Mouse (Mus musculus) heart, embryonic 11.5 days (tissue): ENCODE measurements around the gene Htt. TPM values are rescaled to one million over a fixed set of nuclear protein-coding genes. Genes with fewer than 3 reads are reported as not detected.
A peak's percentile ranks its signal among the peaks of the same experiment; 100 is the strongest.

ENCODE experiments used
- ATAC-seq: fragments of 200-750 bp; cut with Nextera tagmentation; replicated peaks from 2 replicates; pipeline ENCODE4 v1.8.0; 2017; ENCODE audit warnings: moderate library complexity; ENCODE audit not compliant: insufficient number of reproducible peaks, low FRiP score, low TSS enrichment
- H3K27ac ChIP-seq: fragments of 300-500 bp; sonication (generic); 2 replicates; pipeline ENCODE4 v1.5.1; 2014; ENCODE audit warnings: mild to moderate bottlenecking, low read depth, low read length
- H3K27me3 ChIP-seq: fragments of 300-500 bp; sonication (generic); 2 replicates; pipeline ENCODE4 v1.6.1; 2014; ENCODE audit warnings: mild to moderate bottlenecking, low read length, mixed read lengths; ENCODE audit not compliant: control insufficient read depth, insufficient read depth
- H3K36me3 ChIP-seq: fragments of 300-500 bp; sonication (generic); 2 replicates; pipeline ENCODE4 v1.6.1; 2014; ENCODE audit warnings: mild to moderate bottlenecking, low read length, moderate library complexity, mixed read lengths; ENCODE audit not compliant: control insufficient read depth, insufficient read depth
- H3K4me1 ChIP-seq: fragments of 300-500 bp; sonication (generic); 2 replicates; pipeline ENCODE4 v1.6.1; 2014; ENCODE audit warnings: low read length; ENCODE audit not compliant: control insufficient read depth, insufficient read depth
- H3K4me2 ChIP-seq: fragments of 300-500 bp; sonication (generic); 2 replicates; pipeline ENCODE4 v1.6.1; 2014; ENCODE audit warnings: mild to moderate bottlenecking, moderate library complexity
- H3K4me3 ChIP-seq: fragments of 300-500 bp; sonication (generic); 2 replicates; pipeline ENCODE4 v1.5.1; 2014; ENCODE audit warnings: low read depth, low read length
- H3K9ac ChIP-seq: fragments of 300-500 bp; sonication (generic); 2 replicates; pipeline ENCODE4 v1.6.1; 2014; ENCODE audit warnings: mild to moderate bottlenecking, low read depth, low read length, moderate library complexity
- H3K9me3 ChIP-seq: fragments of 300-500 bp; sonication (generic); replicated peaks from 2 replicates; pipeline ENCODE4 v1.6.1; 2016; ENCODE audit warnings: low read length; ENCODE audit not compliant: control insufficient read depth
- WGBS: fragments of 180-500 bp; shearing (Covaris S2); extraction: QIAGEN DNeasy Blood & Tissue Kit; methylation state at CpG from one replicate; pipeline ENCODE4 v1.1.7; 2014; ENCODE audit not compliant: insufficient replicate concordance; 5-methylcytosine and 5-hydroxymethylcytosine counted together
- polyA plus RNA-seq: library from polyadenylated mRNA; unstranded; fragments of >200 nt; fragmentation: Nextera tagmentation; extraction: Ambion mirVana; gene quantifications from 2 replicates; pipeline ENCODE4 v1.2.1, GENCODE M21; 2014

The Htt gene
- polyA plus RNA-seq, 1 experiment from 2014 or later: 15.5 TPM

DNA sequence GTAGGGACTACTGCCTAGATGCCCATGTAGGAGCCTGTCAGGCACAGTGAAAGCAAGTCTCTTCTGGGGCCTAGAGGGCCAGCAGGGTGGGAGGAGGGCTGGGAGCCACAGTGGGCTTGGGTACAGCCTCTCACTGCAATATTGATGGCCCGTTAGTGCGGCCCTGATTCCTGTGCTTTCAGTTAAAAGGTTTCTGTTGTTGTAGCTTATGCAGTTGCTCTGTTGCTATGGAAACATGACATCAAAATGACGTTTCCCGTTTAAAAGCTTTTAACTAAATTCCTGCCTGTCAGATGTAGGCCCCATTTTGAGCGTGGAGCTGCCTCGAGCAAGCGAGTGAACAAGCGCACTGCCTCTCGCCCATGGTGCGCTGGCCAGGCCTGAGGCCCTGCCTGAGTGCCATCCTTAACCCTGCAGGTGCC, 155.7 kb downstream of the Htt start:
- no peak overlapping the region for H3K4me2 ChIP-seq
- no peaks in the 10 kb centered on the region for H3K27me3 ChIP-seq

GRCm38 (mm10) chr5:34918785-34919184, 157.2 kb downstream of the Htt start:
- Histone ChIP-seq H3K27me3 (no peaks in the 10 kb centered on the region), H3K4me2 (no peak overlapping the region), H3K9ac (no peak overlapping the region), H3K4me3 (no peak overlapping the region), H3K27ac (no peak overlapping the region), H3K9me3 (no peaks in the 10 kb centered on the region), H3K4me1 (peaks cover 13% of the 10 kb centered on the region), H3K36me3 (peaks cover 7% of the 10 kb centered on the region; the same call in 1 of the 2 replicates)
- WGBS: 72% methylated on average over 3 of the region's 3 CpGs
- ATAC-seq: no peak

More for the DNA sequence above, 155.7 kb downstream of the Htt start:
- ATAC-seq: no peak
- 75% methylated on average over 10 of the region's 10 CpGs for WGBS
- Histone ChIP-seq H3K36me3 (no peaks in the 10 kb centered on the region), H3K4me1 (peaks cover 13% of the 10 kb centered on the region), H3K9ac (no peak overlapping the region), H3K27ac (no peak overlapping the region), H3K9me3 (no peaks in the 10 kb centered on the region), H3K4me3 (no peak overlapping the region)

GRCm38 (mm10) chr5:34922531-34922930, 161.0 kb downstream of the Htt start:
- 76% methylated on average over 6 of the region's 6 CpGs for WGBS
- Histone ChIP-seq H3K27me3 (no peaks in the 10 kb centered on the region), H3K4me3 (no peak overlapping the region), H3K9me3 (no peaks in the 10 kb centered on the region), H3K9ac (no peak overlapping the region), H3K36me3 (peaks cover 7% of the 10 kb centered on the region; the same call in 1 of the 2 replicates), H3K27ac (no peak overlapping the region), H3K4me2 (no peak overlapping the region), H3K4me1 (0 out of 2 replicates have a peak, but pooled peaks cover 3% of the 10 kb centered on the region)
- no peak for ATAC-seq

DNA sequence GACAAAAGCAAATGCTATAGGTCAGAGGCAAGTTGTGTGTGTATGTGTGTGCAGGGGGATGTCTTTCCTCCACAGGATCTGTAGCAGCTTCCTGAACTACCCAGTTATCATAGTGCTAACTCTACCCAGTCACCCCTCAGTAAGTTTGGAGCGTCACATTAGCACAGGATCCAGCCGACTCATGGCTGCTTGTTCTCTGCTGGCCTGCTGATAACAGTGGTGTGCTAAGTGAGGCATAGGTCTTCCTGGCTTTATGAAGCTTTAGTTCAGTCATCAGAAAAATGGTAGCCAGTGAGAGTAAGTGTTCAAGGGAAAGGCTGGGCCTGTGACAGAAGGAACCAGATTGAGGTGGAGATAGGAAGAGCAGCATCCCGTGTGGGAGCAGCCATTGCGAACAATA, 162.4 kb downstream of the Htt start:
- ATAC-seq: 0 out of 2 replicates have a peak, but pooled peaks have one; percentile 25
- H3K36me3 ChIP-seq: peaks cover 7% of the 10 kb centered on the region; the same call in 1 of the 2 replicates
- H3K4me1 ChIP-seq: no peaks in the 10 kb centered on the region
- H3K9me3 ChIP-seq: no peaks in the 10 kb centered on the region
- no peak overlapping the region for H3K4me2 ChIP-seq
- no peaks in the 10 kb centered on the region for H3K27me3 ChIP-seq
- H3K9ac ChIP-seq: no peak overlapping the region
- WGBS: 68% methylated on average over 4 of the region's 4 CpGs
- H3K4me3 ChIP-seq: no peak overlapping the region
- no peak overlapping the region for H3K27ac ChIP-seq

DNA sequence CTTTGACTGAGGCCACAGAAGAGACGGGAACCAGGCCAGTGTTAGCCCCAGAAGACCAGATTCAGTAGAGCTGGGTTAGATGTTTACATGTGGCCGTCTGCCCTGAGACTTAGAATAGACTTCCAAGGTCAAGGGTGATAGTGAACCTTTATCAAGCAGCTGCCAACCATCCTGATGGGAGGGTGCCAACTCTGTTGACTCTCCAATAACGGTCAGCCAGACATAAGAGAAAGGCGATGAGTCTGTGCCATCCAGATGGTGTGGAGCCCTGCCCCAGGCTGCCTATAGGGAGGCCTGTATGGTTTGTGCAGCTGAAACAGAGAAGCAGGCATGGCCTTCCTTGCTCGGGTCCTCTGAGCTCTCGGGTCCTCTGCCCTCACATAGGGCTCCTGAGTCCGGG, 163.0 kb downstream of the Htt start:
- Histone ChIP-seq H3K36me3 (peaks cover 7% of the 10 kb centered on the region; the same call in 1 of the 2 replicates), H3K9ac (no peak overlapping the region), H3K27ac (no peak overlapping the region), H3K9me3 (no peaks in the 10 kb centered on the region), H3K4me2 (no peak overlapping the region), H3K27me3 (no peaks in the 10 kb centered on the region), H3K4me1 (no peaks in the 10 kb centered on the region), H3K4me3 (no peak overlapping the region)
- ATAC-seq: no peak
- 85% methylated on average over 7 of the region's 7 CpGs for WGBS

- Histone ChIP-seq H3K36me3 (peaks cover 7% of the 10 kb centered on the region; the same call in 1 of the 2 replicates), H3K27ac (no peak overlapping the region), H3K4me2 (no peak overlapping the region), H3K4me3 (no peak overlapping the region), H3K9ac (no peak overlapping the region), H3K4me1 (peaks cover 16% of the 10 kb centered on the region), H3K27me3 (no peaks in the 10 kb centered on the region), H3K9me3 (no peaks in the 10 kb centered on the region)
- no peak for ATAC-seq
- WGBS: 84% methylated on average over 4 of the region's 4 CpGs
Measured at GRCm38 (mm10) chr5:34927648-34928047, 166.1 kb downstream of the Htt start.

- Histone ChIP-seq H3K4me2 (no peak overlapping the region), H3K4me3 (no peak overlapping the region), H3K9me3 (no peaks in the 10 kb centered on the region), H3K27ac (no peak overlapping the region), H3K27me3 (no peaks in the 10 kb centered on the region), H3K9ac (no peak overlapping the region), H3K36me3 (no peaks in the 10 kb centered on the region), H3K4me1 (peaks cover 16% of the 10 kb centered on the region)
- WGBS: 77% methylated on average over 9 of the region's 9 CpGs
- no peak for ATAC-seq
Measured at GRCm38 (mm10) chr5:34930151-34930975, 168.8 kb downstream of the Htt start.

DNA sequence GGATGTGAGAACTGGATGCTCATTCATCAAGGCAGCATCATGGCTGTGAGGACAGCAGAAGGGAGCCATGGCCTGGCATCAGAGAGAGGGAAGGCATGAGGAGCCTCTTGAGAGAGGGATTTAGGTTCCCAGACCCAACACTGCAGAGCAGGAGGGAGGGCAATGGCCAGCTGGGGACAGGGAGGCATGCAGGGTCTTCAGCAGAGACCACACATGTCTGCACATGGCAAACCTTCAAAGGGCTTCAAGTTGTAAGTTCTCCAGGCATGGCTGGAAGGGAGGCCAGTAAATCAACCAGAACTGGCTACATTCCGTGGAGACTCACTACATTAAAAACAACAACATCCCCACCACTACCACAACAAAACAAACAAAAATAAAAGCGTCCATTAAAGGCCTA, 169.6 kb downstream of the Htt start:
- H3K4me2 ChIP-seq: no peak overlapping the region
- H3K27me3 ChIP-seq: no peaks in the 10 kb centered on the region
- no peak overlapping the region for H3K4me3 ChIP-seq
- 77% methylated on average over 2 of the region's 2 CpGs for WGBS
- no peak for ATAC-seq
- no peak overlapping the region for H3K9ac ChIP-seq
- no peaks in the 10 kb centered on the region for H3K9me3 ChIP-seq
- H3K36me3 ChIP-seq: no peaks in the 10 kb centered on the region
- no peak overlapping the region for H3K27ac ChIP-seq
- peaks cover 16% of the 10 kb centered on the region for H3K4me1 ChIP-seq
